Mouse (Mus musculus): Measurements from ENCODE around the gene Fto.

DNA sequence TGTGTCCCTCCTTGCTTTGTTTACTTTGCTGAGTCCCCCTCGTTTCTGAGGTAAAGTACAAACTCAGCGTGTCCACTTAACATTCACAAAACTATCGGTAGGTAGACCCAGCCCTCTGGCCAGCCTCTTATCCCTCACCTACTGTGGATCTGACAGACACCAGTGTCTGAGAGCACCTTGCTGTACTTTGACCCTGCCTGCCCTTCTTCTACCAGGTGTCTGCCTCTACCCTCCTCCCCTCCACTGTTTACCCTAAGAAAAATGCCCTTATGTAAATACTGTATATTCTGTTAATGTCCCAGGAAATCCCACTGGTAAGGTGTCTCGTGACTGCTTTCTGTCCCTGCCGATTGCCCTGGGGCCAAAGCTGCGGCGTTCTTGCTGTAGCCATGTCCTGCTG, 91.8 kb downstream of the Fto start:
- TF ChIP-seq POLR2A (IDR thresholded peaks at IDR 0.05; ENCODE audit: low read depth, low read length) (no peak), CTCF (IDR thresholded peaks at IDR 0.05; ENCODE audit: extremely low read depth, insufficient read depth, insufficient read length, insufficient replicate concordance) (no peak)
